Mouse (Mus musculus): ENCODE measurements at regions not wholly inside any gene's neighbourhood (a gene's known extent, or its start where the extent isn't known, plus 50 kb on each side); places are given as distances from the start of the nearest gene placed in this dataset.

DNA sequence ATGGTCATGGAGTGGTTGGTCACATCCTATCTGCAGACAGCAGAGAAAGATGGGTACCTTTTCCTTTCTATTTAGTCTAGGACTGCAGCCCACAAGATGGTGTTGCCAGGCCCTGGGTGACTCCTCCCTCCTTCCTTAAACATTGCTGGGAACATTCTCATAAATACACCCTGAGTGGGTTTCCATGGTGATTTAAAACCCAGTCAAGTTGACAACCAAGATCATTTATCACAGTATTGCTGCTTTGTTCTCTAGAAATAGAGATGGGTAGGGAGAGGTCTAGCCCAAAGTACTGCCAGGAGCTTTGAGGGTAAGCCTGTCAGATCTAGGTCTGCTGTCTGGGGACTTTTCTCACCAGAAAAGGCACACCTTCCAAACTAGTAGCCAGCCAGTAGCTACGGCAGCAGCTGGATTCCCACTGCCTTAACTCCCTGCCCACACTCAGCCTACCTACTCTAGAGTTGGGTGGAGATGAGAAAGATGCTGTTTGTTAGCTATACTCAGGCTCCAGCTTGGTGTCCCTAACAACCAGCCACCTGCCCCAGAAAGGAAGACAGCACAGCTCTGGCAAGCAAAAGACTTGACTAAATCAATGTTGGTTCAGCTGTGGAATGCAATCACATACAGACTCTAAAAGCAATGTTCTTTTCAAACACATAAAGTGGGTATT is 470.4 kb upstream of the Ercc4 start:
- H3K4me3 ChIP-seq (ENCODE audit: control insufficient read depth in 1 of 2, insufficient read depth in 1 of 2, low read depth in 2 of 2, low read length in 2 of 2): no peak overlapping the region
- no peaks in the 10 kb centered on the region for H3K4me1 ChIP-seq (ENCODE audit: control insufficient read depth in 1 of 2, insufficient read depth in 2 of 2, low read length in 2 of 2)
- no peaks in the 10 kb centered on the region for H3K9me3 ChIP-seq (replicated peaks; ENCODE audit: insufficient read depth, low read length)
- no peaks in the 10 kb centered on the region for H3K36me3 ChIP-seq (ENCODE audit: control insufficient read depth in 1 of 2, insufficient read depth in 2 of 2, low read length in 2 of 2)
- H3K27ac ChIP-seq (ENCODE audit: control insufficient read depth, low read depth, low read length): no peak overlapping the region
- H3K79me2 ChIP-seq (ENCODE audit: control insufficient read depth, insufficient read depth, low read length, poor library complexity): no peaks in the 10 kb centered on the region
- no peaks in the 10 kb centered on the region for H3K27me3 ChIP-seq (ENCODE audit: control insufficient read depth in 1 of 2, insufficient read depth in 2 of 2, low read length in 2 of 2)
- TF ChIP-seq ZC3H11A (IDR thresholded peaks at IDR 0.05; ENCODE audit: low read depth, low read length): no peak
- TF ChIP-seq POLR2A (IDR thresholded peaks at IDR 0.05; ENCODE audit: control insufficient read depth in 1 of 2, insufficient read depth in 1 of 2, low read depth in 1 of 2, low read length in 2 of 2, poor library complexity in 1 of 2): no peak
- TF ChIP-seq NELFE (IDR thresholded peaks at IDR 0.05; ENCODE audit: low read depth, low read length): no peak
- TF ChIP-seq JUND (IDR thresholded peaks at IDR 0.05; ENCODE audit: low read depth, low read length): no peak
- no peak for TF ChIP-seq ZMIZ1 (IDR thresholded peaks at IDR 0.05; ENCODE audit: low read depth, low read length)
- TF ChIP-seq SIN3A (IDR thresholded peaks at IDR 0.05; ENCODE audit: low read length): no peak
- TF ChIP-seq POLR2AphosphoS5 (IDR thresholded peaks at IDR 0.05; ENCODE audit: borderline replicate concordance, low read depth, low read length): no peak
- TF ChIP-seq RAD21 (IDR thresholded peaks at IDR 0.05; ENCODE audit: low read depth, low read length): no peak
- TF ChIP-seq ZKSCAN1 (IDR thresholded peaks at IDR 0.05; ENCODE audit: low read depth, low read length): no peak
- no peak for TF ChIP-seq RCOR1 (IDR thresholded peaks at IDR 0.05; ENCODE audit: low read depth, low read length)
- no peak for TF ChIP-seq TCF12 (IDR thresholded peaks at IDR 0.05; ENCODE audit: low read depth, low read length)
- TF ChIP-seq BHLHE40 (IDR thresholded peaks at IDR 0.05; ENCODE audit: borderline replicate concordance, low read depth, low read length): no peak
- TF ChIP-seq HCFC1 (IDR thresholded peaks at IDR 0.05; ENCODE audit: low read depth, low read length): no peak
- TF ChIP-seq NRF1 (IDR thresholded peaks at IDR 0.05; ENCODE audit: insufficient read depth, low read depth, low read length, poor library complexity, severe bottlenecking): no peak
- no peak for TF ChIP-seq SMC3 (IDR thresholded peaks at IDR 0.05; ENCODE audit: low read depth, low read length)
- TF ChIP-seq E2F4 (IDR thresholded peaks at IDR 0.05; ENCODE audit: borderline replicate concordance, low read depth, low read length): no peak
- DNase-seq (ENCODE audit: low read depth, low spot score): no peak
- no peak overlapping the region for H3K9ac ChIP-seq (ENCODE audit: control insufficient read depth, low read depth, low read length, poor library complexity, severe bottlenecking)

DNA sequence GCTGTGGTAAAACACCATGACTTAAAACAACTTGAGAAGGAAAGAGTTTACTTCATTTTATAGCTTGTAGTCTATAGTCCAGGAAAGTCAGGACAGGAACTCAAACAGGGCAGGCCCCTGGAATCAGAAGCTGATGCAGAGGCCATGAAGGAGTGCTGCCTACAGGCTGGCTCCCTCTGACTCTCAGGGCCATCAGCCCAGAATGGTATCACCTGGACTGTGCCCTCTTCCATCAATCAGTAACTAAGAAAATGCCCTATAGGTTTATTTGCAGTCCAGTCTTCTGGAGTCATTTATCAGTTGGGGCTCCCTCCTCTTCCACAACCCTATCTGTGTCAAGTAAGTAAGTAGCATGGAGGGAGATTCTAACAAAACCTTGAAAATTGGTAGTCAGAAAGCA is 466.4 kb upstream of the Ercc4 start:
- H3K4me1 ChIP-seq (ENCODE audit: control insufficient read depth in 1 of 2, insufficient read depth in 2 of 2, low read length in 2 of 2): no peaks in the 10 kb centered on the region
- DNase-seq (ENCODE audit: low read depth, low spot score): no peak
- no peak overlapping the region for H3K9ac ChIP-seq (ENCODE audit: control insufficient read depth, low read depth, low read length, poor library complexity, severe bottlenecking)
- H3K36me3 ChIP-seq (ENCODE audit: control insufficient read depth in 1 of 2, insufficient read depth in 2 of 2, low read length in 2 of 2): no peaks in the 10 kb centered on the region
- H3K4me3 ChIP-seq (ENCODE audit: control insufficient read depth in 1 of 2, insufficient read depth in 1 of 2, low read depth in 2 of 2, low read length in 2 of 2): no peak overlapping the region
- H3K27ac ChIP-seq (ENCODE audit: control insufficient read depth, low read depth, low read length): no peak overlapping the region
- no peaks in the 10 kb centered on the region for H3K79me2 ChIP-seq (ENCODE audit: control insufficient read depth, insufficient read depth, low read length, poor library complexity)
- TF ChIP-seq CHD1 (IDR thresholded peaks at IDR 0.05; ENCODE audit: low read depth, low read length) (no peak), MYB (IDR thresholded peaks at IDR 0.05; ENCODE audit: low read depth, low read length) (no peak), JUND (IDR thresholded peaks at IDR 0.05; ENCODE audit: low read depth, low read length) (no peak), E2F4 (IDR thresholded peaks at IDR 0.05; ENCODE audit: borderline replicate concordance, low read depth, low read length) (no peak), TCF12 (IDR thresholded peaks at IDR 0.05; ENCODE audit: low read depth, low read length) (no peak), TBP (IDR thresholded peaks at IDR 0.05; ENCODE audit: low read depth, low read length) (no peak), USF1 (IDR thresholded peaks at IDR 0.05; ENCODE audit: low read depth, low read length) (no peak), EP300 (IDR thresholded peaks at IDR 0.05; ENCODE audit: low read depth in 1 of 2, low read length in 2 of 2) (no peak), UBTF (IDR thresholded peaks at IDR 0.05; ENCODE audit: borderline replicate concordance, insufficient read depth, low read depth, low read length) (no peak), GATA1 (IDR thresholded peaks at IDR 0.05; ENCODE audit: low read depth, low read length) (no peak), SIN3A (IDR thresholded peaks at IDR 0.05; ENCODE audit: low read length) (no peak), SMC3 (IDR thresholded peaks at IDR 0.05; ENCODE audit: low read depth, low read length) (no peak), TAL1 (IDR thresholded peaks at IDR 0.05; ENCODE audit: low read length) (no peak)
- H3K9me3 ChIP-seq (replicated peaks; ENCODE audit: insufficient read depth, low read length): no peaks in the 10 kb centered on the region
- H3K27me3 ChIP-seq (ENCODE audit: control insufficient read depth in 1 of 2, insufficient read depth in 2 of 2, low read length in 2 of 2): no peaks in the 10 kb centered on the region
